Mouse (Mus musculus): ENCODE measurements around the gene Cnn2. TPM values are rescaled to one million over a fixed set of nuclear protein-coding genes. Genes with fewer than 3 reads are reported as not detected.
A peak's percentile ranks its signal among the peaks of the same experiment; 100 is the strongest.

Gene Cnn2
- total RNA-seq, 1 experiment, result 159 TPM

DNA sequence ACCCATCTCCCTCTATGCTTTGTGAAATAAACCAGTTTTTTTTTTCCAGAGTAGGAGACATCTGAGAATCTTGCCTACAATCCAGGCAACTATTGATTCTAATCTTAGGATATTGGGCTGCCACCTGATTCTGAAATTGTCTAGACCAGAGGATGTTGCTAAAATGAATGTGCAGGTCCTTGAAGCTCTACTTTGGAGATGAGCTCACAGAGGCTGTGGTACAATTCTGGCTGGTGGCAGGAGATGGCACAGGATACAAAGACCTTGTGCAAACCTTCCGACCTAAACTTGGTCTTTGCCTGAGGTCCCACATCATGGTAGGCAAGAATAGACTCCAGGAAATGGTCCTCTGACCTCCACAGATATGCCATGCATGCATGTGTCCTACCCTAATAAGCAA, 7.3 kb downstream of the Cnn2 start:
- H3K9ac ChIP-seq (ENCODE audit: insufficient read depth, low read depth, low read length, poor library complexity, severe bottlenecking), result no peak overlapping the region
- no peak for DNase-seq (ENCODE audit: low read depth, low spot score)
- peaks cover 14% of the 10 kb centered on the region; the same call in 1 of the 2 replicates for H3K36me3 ChIP-seq (ENCODE audit: control insufficient read depth, insufficient read depth, low read length, poor library complexity, severe bottlenecking)
- peaks cover 0 to 11% of the 10 kb centered on the region in 2 experiments; a peak in 1 of 4 replicates for H3K4me1 ChIP-seq (ENCODE audit: control insufficient read depth in 2 of 2, insufficient read depth in 2 of 2, low read length in 2 of 2, poor library complexity in 1 of 2)
- H3K9me3 ChIP-seq (ENCODE audit: control insufficient read depth, insufficient read depth, low read depth, low read length), result no peaks in the 10 kb centered on the region
- in situ Hi-C loops (cut with MboI; ENCODE audit: low sequenced_read_pairs in 2 of 2, unreplicated experiment in 2 of 2), result loop anchor here in 1 of 2 experiments (25.0 kb wide), 1 partner anchor 117 kb away; the partner anchor contains the start of genes Sbno2 and Stk11
- TF ChIP-seq ZNF384 (IDR thresholded peaks at IDR 0.05; ENCODE audit: low read depth, low read length) (no peak), MAFK (IDR thresholded peaks at IDR 0.05; ENCODE audit: insufficient read depth, low read depth, low read length) (no peak), HCFC1 (IDR thresholded peaks at IDR 0.05; ENCODE audit: borderline replicate concordance, insufficient read depth, low read length) (no peak), CHD2 (IDR thresholded peaks at IDR 0.05; ENCODE audit: low read depth, low read length) (no peak)
- H3K4me3 ChIP-seq (ENCODE audit: insufficient read depth in 1 of 2, low read depth in 1 of 2, low read length in 2 of 2, poor library complexity in 1 of 2, severe bottlenecking in 1 of 2), result no peak overlapping the region
- no peak overlapping the region for H3K27ac ChIP-seq (ENCODE audit: insufficient read depth, low read depth, low read length, poor library complexity, severe bottlenecking)

DNA sequence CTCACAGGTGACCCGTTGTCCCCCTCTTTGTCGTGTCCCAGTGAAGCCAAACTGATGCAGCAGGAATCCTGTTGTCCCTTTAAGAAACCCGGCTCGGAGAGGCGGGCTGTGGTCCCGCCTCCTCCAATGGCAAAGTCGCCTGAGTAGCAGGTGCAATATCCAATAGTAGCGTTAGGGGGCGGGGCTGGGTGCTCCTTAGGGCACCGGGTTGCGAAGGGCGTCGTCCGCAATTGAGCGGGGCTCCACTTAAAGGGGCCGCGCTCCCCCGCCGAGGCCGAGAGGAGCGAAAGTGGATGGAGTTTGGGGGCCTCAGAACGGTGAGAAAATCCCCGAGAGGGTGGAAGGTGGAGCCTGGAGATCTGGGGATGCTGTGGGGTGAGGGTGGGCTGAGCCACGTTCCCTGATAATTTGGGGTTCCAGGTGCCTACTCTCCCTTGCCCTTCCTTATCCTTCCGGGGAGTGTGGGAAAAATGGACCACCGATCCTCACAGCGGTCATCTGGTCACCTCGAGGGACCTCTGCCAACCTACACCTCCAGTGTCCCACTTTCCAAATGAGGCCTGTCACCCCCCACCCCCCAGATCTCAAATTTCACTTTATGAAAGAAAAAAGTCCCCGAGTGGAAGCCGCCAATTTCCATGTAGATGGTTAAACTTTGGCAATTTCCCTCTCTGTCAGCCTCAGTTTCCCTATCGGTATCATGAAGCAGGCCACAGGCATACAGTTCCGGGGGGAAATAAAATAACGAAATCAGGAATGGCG, 8.1 kb downstream of the Cnn2 start, which contains the start of gene Abca7:
Gene Abca7, plus strand, starts transcription at position 223 of the 762 bp plus-strand sequence.
- H3K9ac ChIP-seq (ENCODE audit: insufficient read depth, low read depth, low read length, poor library complexity, severe bottlenecking), result peak within 1 kb of the TSS; percentile 73
- DNase-seq (ENCODE audit: low read depth, low spot score), result peak; percentile 97
- no peaks in the 10 kb centered on the region for H3K9me3 ChIP-seq (ENCODE audit: control insufficient read depth, insufficient read depth, low read depth, low read length)
- in situ Hi-C loops (cut with MboI; ENCODE audit: low sequenced_read_pairs in 2 of 2, unreplicated experiment in 2 of 2), result loop anchor here in 1 of 2 experiments (25.0 kb wide), 1 partner anchor 116 kb away; the partner anchor contains the start of genes Sbno2 and Stk11
- peaks cover 0 to 10% of the 10 kb centered on the region in 2 experiments; a peak in 1 of 4 replicates for H3K4me1 ChIP-seq (ENCODE audit: control insufficient read depth in 2 of 2, insufficient read depth in 2 of 2, low read length in 2 of 2, poor library complexity in 1 of 2)
- no peak within 1 kb of the TSS for H3K27ac ChIP-seq (ENCODE audit: insufficient read depth, low read depth, low read length, poor library complexity, severe bottlenecking)
- peak within 1 kb of the TSS; percentile 79 to 94 for H3K4me3 ChIP-seq (ENCODE audit: insufficient read depth in 1 of 2, low read depth in 1 of 2, low read length in 2 of 2, poor library complexity in 1 of 2, severe bottlenecking in 1 of 2)
- peaks cover 14% of the 10 kb centered on the region; the same call in 1 of the 2 replicates for H3K36me3 ChIP-seq (ENCODE audit: control insufficient read depth, insufficient read depth, low read length, poor library complexity, severe bottlenecking)
- TF ChIP-seq HCFC1 (IDR thresholded peaks at IDR 0.05; ENCODE audit: borderline replicate concordance, insufficient read depth, low read length) (no peak), CHD2 (IDR thresholded peaks at IDR 0.05; ENCODE audit: low read depth, low read length) (peak; percentile 75)

DNA sequence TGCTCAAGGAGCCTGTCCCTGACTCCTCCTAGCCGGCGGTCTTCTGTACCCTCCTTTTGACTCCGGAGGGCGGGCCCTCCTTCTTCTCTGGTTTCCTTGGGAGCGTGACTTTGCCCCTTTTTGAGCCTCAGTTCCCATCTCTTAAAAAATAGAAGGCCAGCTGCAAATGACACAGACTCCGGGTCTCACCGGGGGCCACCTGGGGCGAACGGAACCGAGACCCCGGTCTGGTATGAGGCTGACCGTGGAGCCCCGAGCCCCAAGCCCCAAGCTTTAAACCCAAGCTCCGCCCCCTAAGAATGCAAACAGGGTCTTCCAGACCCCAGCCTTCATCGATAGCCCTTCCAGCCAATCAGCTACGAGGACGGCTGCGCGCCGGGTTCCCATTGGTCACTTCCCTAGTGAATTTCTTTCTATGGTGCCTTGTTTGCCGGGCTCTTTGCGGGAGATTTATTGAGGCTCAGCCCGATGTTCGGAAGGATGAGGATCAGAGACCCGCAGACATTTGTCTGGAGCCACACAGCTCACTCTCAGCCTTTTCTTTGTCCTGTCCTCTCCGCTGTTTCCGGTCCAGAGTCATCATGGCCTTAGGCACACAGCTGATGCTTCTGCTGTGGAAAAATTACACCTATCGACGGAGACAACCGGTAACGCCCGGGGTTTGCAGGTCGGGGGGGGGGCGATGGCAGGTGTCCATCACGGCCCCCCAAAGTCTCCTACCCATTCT, 8.8 kb downstream of the Cnn2 start:
- Histone ChIP-seq H3K9me3 (ENCODE audit: control insufficient read depth, insufficient read depth, low read depth, low read length) (no peaks in the 10 kb centered on the region), H3K27ac (ENCODE audit: insufficient read depth, low read depth, low read length, poor library complexity, severe bottlenecking) (no peak overlapping the region), H3K4me1 (ENCODE audit: control insufficient read depth in 2 of 2, insufficient read depth in 2 of 2, low read length in 2 of 2, poor library complexity in 1 of 2) (peaks cover 0 to 12% of the 10 kb centered on the region in 2 experiments; a peak in 1 of 4 replicates), H3K36me3 (ENCODE audit: control insufficient read depth, insufficient read depth, low read length, poor library complexity, severe bottlenecking) (peaks cover 14% of the 10 kb centered on the region; the same call in 1 of the 2 replicates), H3K9ac (ENCODE audit: insufficient read depth, low read depth, low read length, poor library complexity, severe bottlenecking) (peak overlapping the region; percentile 73; the same call in 1 of the 2 replicates), H3K4me3 (ENCODE audit: insufficient read depth in 1 of 2, low read depth in 1 of 2, low read length in 2 of 2, poor library complexity in 1 of 2, severe bottlenecking in 1 of 2) (peak overlapping the region; percentile 79 to 94)
- peak; percentile 87 for DNase-seq (ENCODE audit: low read depth, low spot score)
- in situ Hi-C loops (cut with MboI; ENCODE audit: low sequenced_read_pairs in 2 of 2, unreplicated experiment in 2 of 2), result loop anchor here in 1 of 2 experiments (25.0 kb wide), 1 partner anchor 115 kb away; the partner anchor contains the start of genes Sbno2 and Stk11
- no peak for TF ChIP-seq ZNF384 (IDR thresholded peaks at IDR 0.05; ENCODE audit: low read depth, low read length)
- TF ChIP-seq CHD2 (IDR thresholded peaks at IDR 0.05; ENCODE audit: low read depth, low read length), result peak; percentile 56; the same call in 1 of the 2 replicates

DNA sequence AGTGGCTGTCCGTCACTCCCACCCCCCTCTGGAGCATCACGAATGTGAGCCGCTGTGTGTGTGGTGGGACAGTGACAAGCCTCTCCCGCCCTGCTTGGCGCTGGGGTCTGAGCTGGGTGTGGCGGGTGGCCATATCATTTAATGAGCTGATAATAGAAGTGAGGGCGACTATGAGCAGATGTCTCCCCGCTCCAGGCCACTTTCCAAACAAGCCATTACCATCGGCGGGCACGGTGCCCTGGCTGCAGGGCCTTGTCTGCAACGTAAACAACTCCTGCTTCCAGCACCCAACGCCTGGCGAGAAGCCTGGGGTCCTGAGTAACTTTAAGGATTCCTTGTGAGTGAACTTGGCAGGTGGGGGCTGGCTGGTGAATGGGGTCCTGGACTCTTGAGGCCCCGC, 9.4 kb downstream of the Cnn2 start:
- no peaks in the 10 kb centered on the region for H3K9me3 ChIP-seq (ENCODE audit: control insufficient read depth, insufficient read depth, low read depth, low read length)
- in situ Hi-C loops (cut with MboI; ENCODE audit: low sequenced_read_pairs in 2 of 2, unreplicated experiment in 2 of 2), result loop anchor here in 1 of 2 experiments (25.0 kb wide), 1 partner anchor 114 kb away; the partner anchor contains the start of genes Sbno2 and Stk11
- peaks cover 0 to 12% of the 10 kb centered on the region in 2 experiments; a peak in 2 of 4 replicates for H3K4me1 ChIP-seq (ENCODE audit: control insufficient read depth in 2 of 2, insufficient read depth in 2 of 2, low read length in 2 of 2, poor library complexity in 1 of 2)
- peak overlapping the region; percentile 21; the same call in 1 of the 2 replicates for H3K9ac ChIP-seq (ENCODE audit: insufficient read depth, low read depth, low read length, poor library complexity, severe bottlenecking)
- H3K36me3 ChIP-seq (ENCODE audit: control insufficient read depth, insufficient read depth, low read length, poor library complexity, severe bottlenecking), result peaks cover 14% of the 10 kb centered on the region; the same call in 1 of the 2 replicates
- no peak overlapping the region for H3K27ac ChIP-seq (ENCODE audit: insufficient read depth, low read depth, low read length, poor library complexity, severe bottlenecking)
- DNase-seq (ENCODE audit: low read depth, low spot score), result no peak
- TF ChIP-seq CHD2 (IDR thresholded peaks at IDR 0.05; ENCODE audit: low read depth, low read length), result no peak
- TF ChIP-seq MAFK (IDR thresholded peaks at IDR 0.05; ENCODE audit: insufficient read depth, low read depth, low read length), result no peak
- no peak for TF ChIP-seq HCFC1 (IDR thresholded peaks at IDR 0.05; ENCODE audit: borderline replicate concordance, insufficient read depth, low read length)
- no peak for TF ChIP-seq ZNF384 (IDR thresholded peaks at IDR 0.05; ENCODE audit: low read depth, low read length)
- no peak for TF ChIP-seq ZC3H11A (IDR thresholded peaks at IDR 0.05; ENCODE audit: borderline replicate concordance, low read depth, low read length)
- peak overlapping the region; percentile 79 to 94; a peak in 3 of 4 replicates for H3K4me3 ChIP-seq (ENCODE audit: insufficient read depth in 1 of 2, low read depth in 1 of 2, low read length in 2 of 2, poor library complexity in 1 of 2, severe bottlenecking in 1 of 2)

Data from ES-E14 (cell line).